Mouse (Mus musculus) heart, embryonic 11.5 days (tissue): ENCODE measurements around the gene ccdc198. TPM values are rescaled to one million over a fixed set of nuclear protein-coding genes. Genes with fewer than 3 reads are reported as not detected.
"Not testable (repeated sequence)": the region's sequence is repeated elsewhere in the genome, so short reads cannot be mapped to it uniquely, and the experiment has no call there.

ENCODE experiments used
- ATAC-seq: fragments of 200-750 bp; cut with Nextera tagmentation; replicated peaks from 2 replicates; pipeline ENCODE4 v1.8.0; 2017; ENCODE audit warnings: moderate library complexity; ENCODE audit not compliant: insufficient number of reproducible peaks, low FRiP score, low TSS enrichment
- H3K27ac ChIP-seq: fragments of 300-500 bp; sonication (generic); 2 replicates; pipeline ENCODE4 v1.5.1; 2014; ENCODE audit warnings: mild to moderate bottlenecking, low read depth, low read length
- H3K27me3 ChIP-seq: fragments of 300-500 bp; sonication (generic); 2 replicates; pipeline ENCODE4 v1.6.1; 2014; ENCODE audit warnings: mild to moderate bottlenecking, low read length, mixed read lengths; ENCODE audit not compliant: control insufficient read depth, insufficient read depth
- H3K36me3 ChIP-seq: fragments of 300-500 bp; sonication (generic); 2 replicates; pipeline ENCODE4 v1.6.1; 2014; ENCODE audit warnings: mild to moderate bottlenecking, low read length, moderate library complexity, mixed read lengths; ENCODE audit not compliant: control insufficient read depth, insufficient read depth
- H3K4me1 ChIP-seq: fragments of 300-500 bp; sonication (generic); 2 replicates; pipeline ENCODE4 v1.6.1; 2014; ENCODE audit warnings: low read length; ENCODE audit not compliant: control insufficient read depth, insufficient read depth
- H3K4me2 ChIP-seq: fragments of 300-500 bp; sonication (generic); 2 replicates; pipeline ENCODE4 v1.6.1; 2014; ENCODE audit warnings: mild to moderate bottlenecking, moderate library complexity
- H3K4me3 ChIP-seq: fragments of 300-500 bp; sonication (generic); 2 replicates; pipeline ENCODE4 v1.5.1; 2014; ENCODE audit warnings: low read depth, low read length
- H3K9ac ChIP-seq: fragments of 300-500 bp; sonication (generic); 2 replicates; pipeline ENCODE4 v1.6.1; 2014; ENCODE audit warnings: mild to moderate bottlenecking, low read depth, low read length, moderate library complexity
- H3K9me3 ChIP-seq: fragments of 300-500 bp; sonication (generic); replicated peaks from 2 replicates; pipeline ENCODE4 v1.6.1; 2016; ENCODE audit warnings: low read length; ENCODE audit not compliant: control insufficient read depth
- WGBS: fragments of 180-500 bp; shearing (Covaris S2); extraction: QIAGEN DNeasy Blood & Tissue Kit; methylation state at CpG from one replicate; pipeline ENCODE4 v1.1.7; 2014; ENCODE audit not compliant: insufficient replicate concordance; 5-methylcytosine and 5-hydroxymethylcytosine counted together
- polyA plus RNA-seq: library from polyadenylated mRNA; unstranded; fragments of >200 nt; fragmentation: Nextera tagmentation; extraction: Ambion mirVana; gene quantifications from 2 replicates; pipeline ENCODE4 v1.2.1, GENCODE M21; 2014

The ccdc198 gene
- 0.13 and 0.14 TPM in 2 replicates for polyA plus RNA-seq

DNA sequence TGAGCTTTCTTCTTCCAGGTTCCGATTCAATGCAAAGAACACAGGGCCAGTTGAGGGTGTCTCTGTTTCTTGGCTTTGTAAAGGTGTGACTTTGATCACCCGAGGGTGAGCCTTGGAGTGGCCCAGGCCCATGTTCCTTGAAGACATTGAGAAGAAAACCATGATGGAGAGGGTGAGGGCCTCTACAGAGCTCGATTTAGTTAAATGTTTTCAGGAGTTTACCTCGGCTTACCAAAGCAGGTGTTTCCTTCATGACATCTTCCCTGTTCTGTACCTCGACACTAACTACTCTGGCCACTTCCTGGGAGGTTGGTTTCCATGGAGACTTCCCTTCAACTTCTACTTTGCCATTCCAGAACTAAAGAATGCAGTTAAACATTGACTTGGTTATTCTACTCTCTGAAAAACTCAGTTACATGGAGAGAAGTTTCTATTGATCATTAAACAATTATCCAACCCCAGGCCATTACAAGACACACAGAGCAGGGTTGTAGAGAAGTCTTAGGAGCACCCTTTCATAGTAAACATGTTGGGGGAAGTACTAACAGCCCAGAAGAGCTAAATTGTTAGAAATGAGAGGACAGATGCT lies at the start of gene ccdc198:
TSS of gene ccdc198 (minus strand) at position 349 of the 589 bp plus-strand sequence.
- Histone ChIP-seq H3K27me3 (no peaks in the 10 kb centered on the region), H3K4me2 (no peak within 1 kb of the TSS), H3K9ac (no peak within 1 kb of the TSS), H3K27ac (no peak within 1 kb of the TSS), H3K36me3 (no peaks in the 10 kb centered on the region), H3K4me1 (no peaks in the 10 kb centered on the region), H3K9me3 (no peaks in the 10 kb centered on the region), H3K4me3 (no peak within 1 kb of the TSS)
- no peak for ATAC-seq
- 64% methylated on average over 5 of the region's 5 CpGs for WGBS

- 59% methylated on average over 4 of the region's 4 CpGs for WGBS
Measured at GRCm38 (mm10) chr14:49293802-49294449, 48.7 kb upstream of the ccdc198 start.

DNA sequence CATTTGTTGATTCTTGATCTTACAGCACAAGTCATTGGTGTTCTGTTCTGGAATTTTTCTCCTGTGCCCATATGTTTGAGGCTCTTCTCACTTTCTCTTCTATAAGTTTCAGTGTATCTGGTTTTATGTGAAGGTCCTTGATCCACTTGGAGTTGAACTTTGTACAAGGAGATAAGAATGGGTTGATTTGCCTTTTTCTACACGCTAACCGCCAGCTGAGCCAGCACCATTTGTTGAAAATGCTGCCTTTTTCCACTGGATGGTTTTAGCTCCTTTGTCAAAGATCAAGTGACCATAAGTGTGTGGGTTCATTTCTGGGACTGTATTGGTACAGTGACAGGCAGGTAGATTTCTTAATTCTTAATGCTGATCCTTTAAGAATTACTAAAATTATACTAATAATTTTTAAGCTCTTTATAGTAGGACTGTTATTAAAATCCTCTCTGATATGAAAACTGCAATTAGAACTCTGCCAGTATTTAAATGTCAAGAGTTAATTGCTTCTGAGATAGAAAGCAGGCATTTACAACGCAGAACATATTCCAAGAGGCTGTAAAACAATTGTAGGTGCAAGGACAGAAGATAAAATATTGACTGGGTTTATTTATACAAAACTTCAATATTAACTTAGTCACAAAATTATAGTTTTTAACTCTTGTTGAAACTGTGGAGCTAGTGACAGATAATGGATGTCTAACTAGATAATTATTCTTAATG lies 44.9 kb upstream of the ccdc198 start:
- Histone ChIP-seq H3K36me3 (no peaks in the 10 kb centered on the region), H3K9me3 (no peaks in the 10 kb centered on the region), H3K4me2 (no peak overlapping the region), H3K27ac (no peak overlapping the region), H3K4me3 (no peak overlapping the region), H3K9ac (no peak overlapping the region), H3K27me3 (no peaks in the 10 kb centered on the region), H3K4me1 (no peaks in the 10 kb centered on the region)
- no peak for ATAC-seq
- WGBS = 81% methylated on average over 3 of the region's 3 CpGs

More at GRCm38 (mm10) chr14:49293802-49294449, 48.7 kb upstream of the ccdc198 start:
- Histone ChIP-seq H3K4me2 (no peak overlapping the region), H3K27me3 (no peaks in the 10 kb centered on the region), H3K4me3 (no peak overlapping the region), H3K4me1 (no peaks in the 10 kb centered on the region), H3K9me3 (no peaks in the 10 kb centered on the region), H3K36me3 (no peaks in the 10 kb centered on the region), H3K9ac (no peak overlapping the region), H3K27ac (no peak overlapping the region)
- no peak for ATAC-seq

- WGBS = 78% methylated on average over 7 of the region's 7 CpGs
Measured at GRCm38 (mm10) chr14:49283784-49284655, 38.7 kb upstream of the ccdc198 start.

DNA sequence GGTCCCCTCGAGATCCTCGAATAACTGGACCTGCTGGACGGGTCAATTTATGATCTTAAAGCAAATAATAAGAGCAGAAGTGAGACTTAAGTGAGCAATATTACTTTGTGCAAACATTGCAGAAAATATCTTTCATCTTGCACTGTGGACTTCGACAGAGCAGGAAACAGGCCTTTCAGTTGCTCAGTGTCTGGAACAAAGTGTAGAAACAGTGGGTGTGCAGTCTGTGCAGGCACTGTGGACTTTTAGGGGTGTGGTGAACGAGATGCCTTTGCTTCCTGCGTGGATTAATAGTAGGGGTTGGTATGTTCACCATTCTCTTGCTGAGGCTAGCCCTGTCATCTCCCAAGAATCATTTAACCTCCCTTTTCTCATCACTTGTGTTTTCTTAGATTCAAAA lies 33.6 kb upstream of the ccdc198 start:
- H3K9me3 ChIP-seq = no peaks in the 10 kb centered on the region
- no peaks in the 10 kb centered on the region for H3K27me3 ChIP-seq
- H3K4me1 ChIP-seq = no peaks in the 10 kb centered on the region
- no peak overlapping the region for H3K4me3 ChIP-seq
- ATAC-seq = no peak
- H3K36me3 ChIP-seq = no peaks in the 10 kb centered on the region
- WGBS = 66% methylated on average over 6 of the region's 6 CpGs
- no peak overlapping the region for H3K27ac ChIP-seq
- no peak overlapping the region for H3K4me2 ChIP-seq
- no peak overlapping the region for H3K9ac ChIP-seq

More at GRCm38 (mm10) chr14:49283784-49284655, 38.7 kb upstream of the ccdc198 start:
- ATAC-seq = no peak
- Histone ChIP-seq H3K4me3 (no peak overlapping the region), H3K9ac (no peak overlapping the region), H3K4me2 (no peak overlapping the region), H3K9me3 (no peaks in the 10 kb centered on the region), H3K36me3 (no peaks in the 10 kb centered on the region), H3K27me3 (no peaks in the 10 kb centered on the region), H3K4me1 (no peaks in the 10 kb centered on the region), H3K27ac (no peak overlapping the region)

GRCm38 (mm10) chr14:49278479-49278878 lies 33.2 kb upstream of the ccdc198 start:
- not testable (repeated sequence) for H3K4me2 ChIP-seq, H3K36me3 ChIP-seq, H3K27me3 ChIP-seq, H3K9ac ChIP-seq, H3K9me3 ChIP-seq, H3K4me3 ChIP-seq, ATAC-seq, H3K27ac ChIP-seq, H3K4me1 ChIP-seq
- 83% methylated on average over 9 of the region's 9 CpGs for WGBS

GRCm38 (mm10) chr14:49277642-49278041 lies 32.4 kb upstream of the ccdc198 start:
- Histone ChIP-seq H3K4me1 (no peaks in the 10 kb centered on the region), H3K9ac (no peak overlapping the region), H3K27ac (no peak overlapping the region), H3K4me2 (no peak overlapping the region), H3K9me3 (no peaks in the 10 kb centered on the region), H3K27me3 (no peaks in the 10 kb centered on the region), H3K4me3 (no peak overlapping the region), H3K36me3 (no peaks in the 10 kb centered on the region)
- no peak for ATAC-seq
- WGBS = 64% methylated on average over 3 of the region's 3 CpGs

- no peaks in the 10 kb centered on the region for H3K9me3 ChIP-seq
- H3K4me2 ChIP-seq = no peak overlapping the region
- H3K27ac ChIP-seq = no peak overlapping the region
- no peaks in the 10 kb centered on the region for H3K36me3 ChIP-seq
- H3K4me1 ChIP-seq = no peaks in the 10 kb centered on the region
- WGBS = 43% methylated on average over 2 of the region's 2 CpGs
- H3K4me3 ChIP-seq = no peak overlapping the region
- H3K27me3 ChIP-seq = no peaks in the 10 kb centered on the region
- no peak overlapping the region for H3K9ac ChIP-seq
- ATAC-seq = no peak
Measured at GRCm38 (mm10) chr14:49275376-49275775, 30.1 kb upstream of the ccdc198 start.
